Mouse (Mus musculus) neural tube, embryonic 14.5 days (tissue): ENCODE results near the gene Pmm2. TPM values are rescaled to one million over a fixed set of nuclear protein-coding genes. Genes with fewer than 3 reads are reported as not detected.

ENCODE experiments used
- ATAC-seq: fragments of 200-750 bp; cut with Nextera tagmentation; 2 replicates; pipeline ENCODE4 v1.8.0; 2017; ENCODE audit warnings: low read depth, mild to moderate bottlenecking, moderate TSS enrichment, moderate library complexity
- H3K27ac ChIP-seq: fragments of 300-500 bp; sonication (generic); 2 replicates; pipeline ENCODE4 v1.5.1; 2014; ENCODE audit warnings: low read depth, mild to moderate bottlenecking, control low read depth, low read length, moderate library complexity, mixed read lengths
- H3K27me3 ChIP-seq: fragments of 300-500 bp; sonication (generic); 2 replicates; pipeline ENCODE4 v1.6.1; 2014; ENCODE audit warnings: low read length; ENCODE audit not compliant: control insufficient read depth, insufficient read depth
- H3K36me3 ChIP-seq: fragments of 300-500 bp; sonication (generic); 2 replicates; pipeline ENCODE4 v1.6.1; 2014; ENCODE audit warnings: low read length, mixed read lengths; ENCODE audit not compliant: control insufficient read depth, insufficient read depth
- H3K4me1 ChIP-seq: fragments of 300-500 bp; sonication (generic); 2 replicates; pipeline ENCODE4 v1.6.1; 2014; ENCODE audit warnings: low read length; ENCODE audit not compliant: control insufficient read depth, insufficient read depth
- H3K4me2 ChIP-seq: fragments of 300-500 bp; sonication (generic); 2 replicates; pipeline ENCODE4 v1.6.1; 2014; ENCODE audit warnings: mild to moderate bottlenecking, low read depth, low read length, control low read depth
- H3K4me3 ChIP-seq: fragments of 300-500 bp; sonication (generic); 2 replicates; pipeline ENCODE4 v1.5.1; 2014; ENCODE audit warnings: low read depth, low read length, control low read depth, mixed read lengths
- H3K9ac ChIP-seq: fragments of 300-500 bp; sonication (generic); replicated peaks from 2 replicates; pipeline ENCODE4 v1.6.1; 2014; ENCODE audit warnings: low read depth, mild to moderate bottlenecking, control low read depth, low read length, mixed read lengths
- H3K9me3 ChIP-seq: fragments of 300-500 bp; sonication (generic); 2 replicates; pipeline ENCODE4 v1.6.1; 2016; ENCODE audit warnings: low read length; ENCODE audit not compliant: control insufficient read depth
- WGBS: fragments of 180-500 bp; shearing (Covaris S2); extraction: QIAGEN DNeasy Blood & Tissue Kit; methylation state at CpG from one replicate; pipeline ENCODE4 v1.1.7; 2014; 5-methylcytosine and 5-hydroxymethylcytosine counted together
- polyA plus RNA-seq: library from polyadenylated mRNA; unstranded; fragments of >200 nt; fragmentation: Nextera tagmentation; extraction: Ambion mirVana; gene quantifications from 2 replicates; pipeline ENCODE4 v1.2.1, GENCODE M21; 2014

Gene Pmm2
- polyA plus RNA-seq = 38.7 and 39.4 TPM in 2 replicates

GRCm38 (mm10) chr16:8637217-8638051, at the start of gene Pmm2, which contains the start of gene Tmem186:
Gene Pmm2 (plus strand): TSS chr16:8637674.
Gene Tmem186 (minus strand): TSS chr16:8637712.
- peaks cover 15% of the 10 kb centered on the region for H3K4me1 ChIP-seq
- H3K4me2 ChIP-seq = peak within 1 kb of the TSS; percentile 81
- no peaks in the 10 kb centered on the region for H3K9me3 ChIP-seq
- H3K9ac ChIP-seq = peak within 1 kb of the TSS; percentile 64
- WGBS = under 1% methylated on average over 59 of the region's 59 CpGs
- H3K36me3 ChIP-seq = no peaks in the 10 kb centered on the region
- peak; percentile 94 for ATAC-seq
- H3K27ac ChIP-seq = peak within 1 kb of the TSS; percentile 72
- no peaks in the 10 kb centered on the region for H3K27me3 ChIP-seq
- peak within 1 kb of the TSS; percentile 64 for H3K4me3 ChIP-seq

GRCm38 (mm10) chr16:8595411-8595810, 42.1 kb upstream of the Pmm2 start:
- Histone ChIP-seq H3K9me3 (no peaks in the 10 kb centered on the region), H3K4me2 (no peak overlapping the region), H3K9ac (no peak overlapping the region), H3K27me3 (no peaks in the 10 kb centered on the region), H3K4me3 (no peak overlapping the region), H3K36me3 (no peaks in the 10 kb centered on the region), H3K27ac (no peak overlapping the region), H3K4me1 (no peaks in the 10 kb centered on the region)
- ATAC-seq = no peak
- WGBS = 75% methylated on average over 4 of the region's 4 CpGs

- no peak for ATAC-seq
- no peak overlapping the region for H3K4me2 ChIP-seq
- no peak overlapping the region for H3K9ac ChIP-seq
- H3K9me3 ChIP-seq = no peaks in the 10 kb centered on the region
- 69% methylated on average over 4 of the region's 4 CpGs for WGBS
- H3K27me3 ChIP-seq = no peaks in the 10 kb centered on the region
- 0 out of 2 replicates have a peak, but pooled peaks cover 2% of the 10 kb centered on the region for H3K36me3 ChIP-seq
- H3K27ac ChIP-seq = no peak overlapping the region
- H3K4me1 ChIP-seq = no peaks in the 10 kb centered on the region
- H3K4me3 ChIP-seq = no peak overlapping the region
Measured at GRCm38 (mm10) chr16:8596336-8596735, 41.1 kb upstream of the Pmm2 start.

GRCm38 (mm10) chr16:8597516-8597915, 40.0 kb upstream of the Pmm2 start:
- WGBS = 92% methylated on average over 5 of the region's 5 CpGs

GRCm38 (mm10) chr16:8603789-8604188, 33.7 kb upstream of the Pmm2 start:
- Histone ChIP-seq H3K36me3 (peaks cover 34% of the 10 kb centered on the region), H3K27me3 (no peaks in the 10 kb centered on the region), H3K9me3 (no peaks in the 10 kb centered on the region), H3K4me1 (no peaks in the 10 kb centered on the region), H3K9ac (no peak overlapping the region), H3K27ac (no peak overlapping the region), H3K4me3 (no peak overlapping the region), H3K4me2 (no peak overlapping the region)
- ATAC-seq = no peak
- 84% methylated on average over 3 of the region's 3 CpGs for WGBS

More at GRCm38 (mm10) chr16:8597516-8597915, 40.0 kb upstream of the Pmm2 start:
- no peaks in the 10 kb centered on the region for H3K4me1 ChIP-seq
- no peak overlapping the region for H3K27ac ChIP-seq
- ATAC-seq = no peak
- H3K36me3 ChIP-seq = peaks cover 9% of the 10 kb centered on the region; the same call in 1 of the 2 replicates
- H3K4me3 ChIP-seq = no peak overlapping the region
- H3K9me3 ChIP-seq = no peaks in the 10 kb centered on the region
- no peak overlapping the region for H3K4me2 ChIP-seq
- no peaks in the 10 kb centered on the region for H3K27me3 ChIP-seq
- no peak overlapping the region for H3K9ac ChIP-seq

- no peaks in the 10 kb centered on the region for H3K9me3 ChIP-seq
- H3K9ac ChIP-seq = no peak overlapping the region
- no peak overlapping the region for H3K4me3 ChIP-seq
- peaks cover 47% of the 10 kb centered on the region for H3K36me3 ChIP-seq
- no peak overlapping the region for H3K27ac ChIP-seq
- 86% methylated on average over 3 of the region's 3 CpGs for WGBS
- no peak overlapping the region for H3K4me2 ChIP-seq
- H3K27me3 ChIP-seq = no peaks in the 10 kb centered on the region
- H3K4me1 ChIP-seq = no peaks in the 10 kb centered on the region
- no peak for ATAC-seq
Measured at GRCm38 (mm10) chr16:8610397-8610796, 27.1 kb upstream of the Pmm2 start.

GRCm38 (mm10) chr16:8612214-8613005, 25.1 kb upstream of the Pmm2 start:
- Histone ChIP-seq H3K27ac (no peak overlapping the region), H3K4me3 (no peak overlapping the region), H3K4me2 (no peak overlapping the region), H3K9ac (no peak overlapping the region), H3K4me1 (no peaks in the 10 kb centered on the region), H3K27me3 (no peaks in the 10 kb centered on the region), H3K9me3 (no peaks in the 10 kb centered on the region), H3K36me3 (peaks cover 53% of the 10 kb centered on the region)
- ATAC-seq = no peak
- WGBS = 78% methylated on average over 8 of the region's 8 CpGs

GRCm38 (mm10) chr16:8613039-8613438, 24.4 kb upstream of the Pmm2 start:
- Histone ChIP-seq H3K27me3 (no peaks in the 10 kb centered on the region), H3K9me3 (no peaks in the 10 kb centered on the region), H3K9ac (no peak overlapping the region), H3K4me1 (no peaks in the 10 kb centered on the region), H3K36me3 (peaks cover 49% of the 10 kb centered on the region), H3K4me3 (no peak overlapping the region), H3K27ac (no peak overlapping the region), H3K4me2 (no peak overlapping the region)
- WGBS = 86% methylated on average over 4 of the region's 4 CpGs
- no peak for ATAC-seq

- Histone ChIP-seq H3K9me3 (no peaks in the 10 kb centered on the region), H3K27me3 (no peaks in the 10 kb centered on the region), H3K9ac (no peak overlapping the region), H3K4me1 (no peaks in the 10 kb centered on the region), H3K4me3 (no peak overlapping the region), H3K36me3 (peaks cover 48% of the 10 kb centered on the region), H3K27ac (no peak overlapping the region), H3K4me2 (no peak overlapping the region)
- no peak for ATAC-seq
- 86% methylated on average over 3 of the region's 3 CpGs for WGBS
Measured at GRCm38 (mm10) chr16:8613447-8613846, 24.0 kb upstream of the Pmm2 start.
